Mouse (Mus musculus): ENCODE results near the gene Ndufb7.
"Not testable (repeated sequence)": the region's sequence is repeated elsewhere in the genome, so short reads cannot be mapped to it uniquely, and the experiment has no call there.

The Ndufb7 gene

GRCm38 (mm10) chr8:83575561-83576515, 9.4 kb downstream of the Ndufb7 start:
- no peak for DNase-seq (ENCODE audit: low spot score in 2 of 2)

DNA sequence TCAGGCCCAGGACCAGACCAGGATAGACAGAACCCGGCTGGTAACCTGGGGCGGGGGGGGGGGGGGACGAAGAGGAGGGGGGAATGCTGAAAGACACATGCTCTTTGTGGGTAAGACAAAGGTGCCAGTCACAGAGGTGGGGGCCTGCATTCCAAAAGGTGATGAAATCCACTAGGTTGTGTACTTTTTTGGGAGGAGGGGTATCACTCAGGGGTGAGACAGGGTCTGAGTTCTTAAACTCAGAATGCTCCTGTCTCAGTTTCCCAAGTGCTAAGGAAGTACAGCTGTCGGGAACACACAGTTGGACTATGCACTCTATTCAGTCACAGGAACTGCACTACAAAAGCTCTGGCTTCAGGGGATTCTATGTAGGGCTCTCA, 10.0 kb downstream of the Ndufb7 start:
- DNase-seq (ENCODE audit: low spot score in 2 of 2), result no peak

DNA sequence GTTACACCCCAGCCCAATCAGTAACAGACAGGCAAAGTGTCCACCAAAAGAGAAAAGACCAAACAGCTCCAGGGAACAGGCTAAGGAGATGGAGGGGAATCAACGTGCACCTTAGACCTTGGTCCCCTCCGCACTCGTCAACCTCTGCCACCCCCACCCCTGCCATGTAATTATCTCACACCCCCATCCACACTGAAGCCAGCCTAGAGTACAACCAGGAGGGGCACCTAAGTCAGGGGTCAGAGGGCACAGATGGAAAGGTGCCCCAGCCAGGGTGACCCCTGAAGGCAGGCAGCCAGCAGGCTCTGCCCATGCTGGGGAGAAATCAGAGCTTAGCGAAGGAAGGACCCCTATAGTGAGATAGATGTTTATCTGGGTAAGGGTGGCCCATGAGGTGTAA, 10.4 kb downstream of the Ndufb7 start:
- DNase-seq (ENCODE audit: low spot score in 2 of 2), result no peak

GRCm38 (mm10) chr8:83577384-83577791, 10.9 kb downstream of the Ndufb7 start:
- peak in 1 of 2 experiments; percentile 14 for DNase-seq (ENCODE audit: low spot score in 2 of 2)

- peak in 1 of 2 experiments; percentile 14 for DNase-seq (ENCODE audit: low spot score in 2 of 2)
These were observed 11.9 kb downstream of the Ndufb7 start for GRCm38 (mm10) chr8:83578131-83579055.

DNA sequence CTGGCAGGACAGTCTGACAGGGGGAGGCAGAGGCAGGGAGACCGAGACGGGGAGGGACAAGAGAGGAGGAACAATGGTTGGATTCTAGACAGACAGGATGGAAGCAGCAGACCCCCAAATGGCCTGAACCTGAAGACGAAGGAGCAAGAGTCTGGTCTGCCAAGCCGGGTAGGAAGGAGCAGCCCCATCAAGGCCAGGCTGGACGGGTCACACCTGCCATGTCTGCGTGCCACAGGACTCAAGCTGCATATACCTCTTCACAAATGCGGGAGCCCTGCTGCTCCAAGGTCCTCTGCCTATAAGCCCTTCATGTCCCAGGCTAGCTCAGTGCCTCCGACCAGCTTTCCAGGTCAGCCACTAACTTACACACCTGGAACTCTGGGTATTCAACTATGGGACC, 13.2 kb downstream of the Ndufb7 start:
- DNase-seq (ENCODE audit: low spot score in 2 of 2), result peak in 1 of 2 experiments; percentile 1

DNA sequence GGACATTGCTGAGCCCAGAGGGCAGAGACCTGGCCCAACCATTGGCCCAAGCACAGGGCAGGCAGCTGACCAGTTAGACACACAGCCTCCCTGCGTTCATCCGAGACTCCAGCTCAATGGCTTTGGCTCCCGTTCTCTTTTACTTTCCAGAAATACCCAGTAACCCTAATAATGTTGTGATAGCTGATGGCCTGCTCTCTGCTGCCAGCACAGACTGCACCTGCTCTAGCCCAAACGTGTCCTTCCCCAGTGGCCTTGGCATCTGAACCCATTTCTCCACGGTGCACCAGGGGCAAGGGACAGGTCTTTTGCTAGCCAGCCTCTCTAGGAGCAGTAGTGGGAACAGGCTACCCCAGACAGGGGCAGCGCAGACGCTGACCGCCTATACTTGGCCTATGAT, 14.4 kb downstream of the Ndufb7 start:
- DNase-seq (ENCODE audit: low spot score in 2 of 2), result no peak

GRCm38 (mm10) chr8:83582226-83582625, 15.8 kb downstream of the Ndufb7 start:
- DNase-seq (ENCODE audit: low spot score in 2 of 2), result no peak

DNA sequence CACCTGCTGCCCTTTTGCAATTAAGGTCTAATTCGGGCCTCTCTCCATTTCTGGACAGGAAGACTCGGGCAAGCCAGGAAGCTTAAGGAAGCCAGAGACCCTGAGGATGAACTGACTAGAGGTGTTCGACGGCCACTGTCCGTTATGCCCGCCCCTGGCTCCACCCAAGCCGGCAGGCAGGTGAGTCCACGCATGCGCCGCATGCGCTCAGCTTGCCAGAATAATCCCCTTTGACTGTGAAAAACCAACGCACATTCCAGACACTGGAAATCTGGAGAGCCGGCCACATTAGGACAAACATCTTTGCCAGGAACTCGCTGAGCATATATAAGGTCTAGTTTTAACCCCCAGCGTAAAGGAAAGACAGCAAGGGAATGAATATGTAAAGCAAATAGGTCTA, 16.8 kb downstream of the Ndufb7 start:
- DNase-seq (ENCODE audit: low spot score in 2 of 2), result no peak

- DNase-seq (ENCODE audit: low spot score in 2 of 2), result no peak
These were observed 18.3 kb downstream of the Ndufb7 start for GRCm38 (mm10) chr8:83584771-83585170.

DNA sequence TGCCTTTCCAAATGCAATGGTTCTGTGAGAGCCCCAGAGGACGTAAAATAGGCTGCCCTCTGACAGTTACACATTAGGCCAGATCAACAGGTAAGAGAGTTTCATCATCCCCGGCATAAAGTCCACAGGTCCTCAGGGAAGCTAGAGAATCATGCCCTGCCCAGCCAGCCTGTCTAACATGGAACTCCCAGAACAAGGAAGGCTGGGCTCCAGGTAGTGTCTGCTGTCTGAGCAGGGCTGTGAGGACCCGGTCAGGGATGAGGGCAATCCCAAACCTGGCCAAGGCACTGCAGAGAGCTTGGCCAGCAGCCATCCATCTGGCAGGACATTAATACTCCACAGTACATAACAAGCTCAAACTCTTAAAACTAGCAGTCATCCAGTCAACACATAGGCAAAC, 18.9 kb downstream of the Ndufb7 start:
- no peak for DNase-seq (ENCODE audit: low spot score in 2 of 2)

DNA sequence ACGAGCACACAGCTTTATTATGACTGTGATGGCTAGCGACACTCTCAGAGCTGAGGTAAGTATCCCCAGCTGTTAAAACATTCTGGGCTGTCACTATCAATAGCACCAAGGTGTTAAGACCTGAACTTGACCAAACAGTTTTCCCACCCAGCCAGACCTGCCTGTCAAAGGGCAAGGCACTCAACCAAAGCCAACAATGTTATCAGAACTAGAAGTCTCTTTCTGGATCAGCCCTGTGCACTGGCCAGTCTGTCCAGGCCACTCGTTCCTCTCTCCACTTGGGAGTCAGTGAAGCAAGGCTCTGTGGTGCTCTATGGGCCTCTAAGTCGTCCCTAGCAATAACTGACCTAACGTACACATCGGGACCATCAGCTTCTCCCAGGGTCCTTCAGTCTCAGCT, 21.2 kb downstream of the Ndufb7 start:
- DNase-seq (ENCODE audit: low spot score in 2 of 2), result no peak

- DNase-seq (ENCODE audit: low spot score in 2 of 2), result no peak
These were observed 22.4 kb downstream of the Ndufb7 start for GRCm38 (mm10) chr8:83588886-83589285.

GRCm38 (mm10) chr8:83590488-83591023, 24.1 kb downstream of the Ndufb7 start:
- no peak for DNase-seq (ENCODE audit: low spot score in 2 of 2)

DNA sequence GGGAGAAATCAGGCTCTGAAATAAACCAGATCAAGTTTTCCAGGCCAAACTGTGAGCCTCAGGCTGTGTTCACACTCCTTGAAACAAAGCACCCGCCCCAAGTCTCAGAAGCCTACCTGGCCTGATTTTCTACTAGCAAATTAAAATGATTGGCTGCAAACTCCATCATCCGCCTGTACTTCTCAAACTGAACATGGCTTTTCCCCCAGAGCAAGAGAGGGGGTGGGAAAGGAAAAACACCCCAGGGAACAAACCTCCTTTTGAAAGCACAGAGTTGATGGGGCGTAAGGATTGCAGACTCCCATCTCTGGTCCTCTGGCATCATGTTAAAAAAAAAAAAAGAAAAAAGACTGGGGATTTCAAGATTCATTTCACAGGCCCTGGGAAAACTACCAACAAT, 26.2 kb downstream of the Ndufb7 start:
- DNase-seq (ENCODE audit: low spot score in 2 of 2), result no peak

- DNase-seq (ENCODE audit: low spot score in 2 of 2), result no peak
These were observed 27.1 kb downstream of the Ndufb7 start for GRCm38 (mm10) chr8:83593325-83594166.

- DNase-seq (ENCODE audit: low spot score in 2 of 2), result peak; percentile 95 to 97
These were observed 27.9 kb downstream of the Ndufb7 start for GRCm38 (mm10) chr8:83594167-83595049.

- not testable (repeated sequence) for DNase-seq (ENCODE audit: low spot score in 2 of 2)
These were observed 28.5 kb downstream of the Ndufb7 start for GRCm38 (mm10) chr8:83595050-83595345.

- no peak for DNase-seq (ENCODE audit: low spot score in 2 of 2)
These were observed 29.9 kb downstream of the Ndufb7 start for GRCm38 (mm10) chr8:83596369-83596768.

DNA sequence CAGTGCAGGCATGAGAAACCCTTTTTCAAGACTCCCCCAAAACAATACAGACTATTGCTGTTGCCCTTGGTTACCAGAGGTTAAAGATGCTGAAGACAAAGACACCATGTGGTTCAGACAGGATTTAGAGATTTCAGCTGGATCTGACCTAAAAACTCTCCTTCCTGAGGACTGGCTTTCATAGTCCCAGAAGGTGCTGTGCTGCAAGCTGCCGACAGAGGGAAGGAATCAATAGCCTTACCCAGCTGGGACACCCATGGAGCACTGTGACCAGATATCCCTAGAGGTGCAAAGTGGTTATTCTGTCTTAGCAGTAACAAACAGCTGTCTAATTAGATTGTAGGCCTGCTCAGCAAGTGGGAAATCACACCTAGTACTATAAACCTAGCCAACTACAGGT, 31.7 kb downstream of the Ndufb7 start:
- DNase-seq (ENCODE audit: low spot score in 2 of 2), result no peak
